Mouse (Mus musculus): ENCODE results near the gene Pik3r5.

Pik3r5 gene

GRCm38 (mm10) chr11:68404185-68404584, 27.7 kb upstream of the Pik3r5 start:
- peak; percentile 38 for DNase-seq

DNA sequence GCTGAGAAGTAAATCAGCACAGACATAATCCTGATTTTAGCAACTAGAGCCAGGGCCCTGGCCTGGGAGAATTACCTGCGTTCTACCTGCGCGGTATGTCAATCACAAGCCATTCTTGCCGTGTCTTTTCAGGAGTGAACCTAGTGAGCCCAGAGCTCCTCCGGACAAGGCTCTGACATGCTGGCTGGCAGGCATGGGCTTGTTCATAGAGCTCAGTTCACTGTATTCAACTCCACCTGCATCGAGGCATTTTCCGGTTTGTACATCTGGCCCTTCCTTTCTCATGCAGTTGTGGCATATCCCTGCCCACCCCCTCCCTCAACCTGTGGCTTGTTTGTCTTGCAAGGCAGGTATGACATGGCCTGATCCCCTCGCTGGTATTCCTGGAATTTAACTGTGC, 26.3 kb upstream of the Pik3r5 start:
- no peak for DNase-seq

GRCm38 (mm10) chr11:68407266-68407926, 24.5 kb upstream of the Pik3r5 start:
- no peak for DNase-seq

DNA sequence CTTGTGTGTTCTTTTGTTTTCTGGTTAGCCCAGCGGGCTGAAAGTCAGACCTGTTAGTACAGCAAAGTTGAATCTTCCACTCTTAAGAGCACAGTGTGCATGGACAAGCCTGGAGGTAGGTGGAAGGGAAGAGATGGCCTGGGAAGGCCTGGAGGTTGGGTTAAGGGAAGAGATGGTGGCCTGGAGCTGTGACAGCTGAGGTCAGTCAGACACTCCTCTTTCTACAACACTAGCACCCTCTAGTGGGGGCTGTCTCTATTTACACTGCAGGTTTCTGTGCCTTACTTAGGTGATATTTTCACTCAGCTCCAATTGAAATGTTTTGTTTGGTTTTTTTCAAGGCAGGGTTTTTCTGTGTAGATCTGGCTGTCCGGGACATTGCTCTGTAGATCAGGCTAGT, 23.8 kb upstream of the Pik3r5 start:
- peak; percentile 91 for DNase-seq

DNA sequence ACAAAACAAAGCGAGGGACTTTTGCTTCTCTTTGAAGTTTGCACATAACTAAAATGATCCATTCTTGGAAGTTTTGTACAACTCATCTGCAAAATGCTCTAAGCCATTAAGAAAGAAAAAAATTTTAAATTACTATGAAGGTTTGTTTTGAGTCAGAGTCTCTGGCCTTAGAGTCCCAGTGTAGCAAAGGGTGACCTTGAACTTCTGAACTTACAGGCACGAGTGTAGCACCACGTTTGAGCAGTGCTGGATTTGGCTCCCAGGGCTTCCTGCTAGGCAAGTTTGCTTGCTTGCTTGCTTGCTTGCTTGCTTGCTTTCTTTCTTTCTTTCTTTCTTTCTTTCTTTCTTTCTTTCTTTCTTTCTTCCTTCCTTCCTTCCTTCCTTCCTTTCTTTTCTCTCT, 14.9 kb upstream of the Pik3r5 start:
- no peak for DNase-seq

DNA sequence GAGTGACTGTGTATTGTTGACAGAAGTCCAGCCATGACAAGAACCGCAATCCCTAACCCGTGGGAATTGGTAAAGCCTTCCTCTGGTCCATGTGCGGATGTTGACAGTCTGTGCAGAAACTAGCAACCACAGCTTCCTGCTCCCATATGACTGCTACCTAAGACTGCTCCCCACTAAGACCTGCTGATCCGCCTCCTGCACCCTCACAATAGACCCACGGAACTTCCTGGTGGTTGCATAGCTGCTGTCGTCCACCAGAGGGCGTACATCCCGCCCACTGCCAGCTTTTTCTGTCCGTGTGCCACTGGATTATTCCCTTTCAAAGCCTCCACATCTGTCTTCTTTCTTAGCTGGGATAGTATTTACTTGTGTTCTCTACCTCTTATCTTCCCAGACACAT, 14.1 kb upstream of the Pik3r5 start:
- DNase-seq: peak; percentile 54

GRCm38 (mm10) chr11:68425492-68426315, 6.2 kb upstream of the Pik3r5 start:
- DNase-seq: no peak

GRCm38 (mm10) chr11:68427083-68427570, 4.8 kb upstream of the Pik3r5 start:
- DNase-seq: no peak

DNA sequence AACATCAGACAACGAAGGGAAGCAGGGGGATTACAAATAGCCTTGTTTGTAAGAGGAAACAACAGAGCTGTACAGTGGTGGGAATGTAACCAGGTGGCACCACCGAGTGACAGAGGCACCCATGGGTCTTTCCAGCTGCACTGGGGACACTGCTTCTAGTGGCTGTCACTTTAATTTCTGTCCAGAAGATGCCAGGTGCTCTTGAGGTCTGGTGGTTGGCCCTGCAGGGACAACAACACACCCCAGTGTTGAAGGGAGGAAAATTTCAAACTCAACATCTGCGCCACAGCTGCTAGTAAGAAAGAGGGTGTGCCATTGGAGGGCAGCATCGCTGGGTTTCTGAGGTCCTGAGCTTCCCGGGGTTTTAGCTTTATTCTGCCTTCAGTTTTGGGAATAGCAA, 1.3 kb upstream of the Pik3r5 start:
- DNase-seq: no peak

DNA sequence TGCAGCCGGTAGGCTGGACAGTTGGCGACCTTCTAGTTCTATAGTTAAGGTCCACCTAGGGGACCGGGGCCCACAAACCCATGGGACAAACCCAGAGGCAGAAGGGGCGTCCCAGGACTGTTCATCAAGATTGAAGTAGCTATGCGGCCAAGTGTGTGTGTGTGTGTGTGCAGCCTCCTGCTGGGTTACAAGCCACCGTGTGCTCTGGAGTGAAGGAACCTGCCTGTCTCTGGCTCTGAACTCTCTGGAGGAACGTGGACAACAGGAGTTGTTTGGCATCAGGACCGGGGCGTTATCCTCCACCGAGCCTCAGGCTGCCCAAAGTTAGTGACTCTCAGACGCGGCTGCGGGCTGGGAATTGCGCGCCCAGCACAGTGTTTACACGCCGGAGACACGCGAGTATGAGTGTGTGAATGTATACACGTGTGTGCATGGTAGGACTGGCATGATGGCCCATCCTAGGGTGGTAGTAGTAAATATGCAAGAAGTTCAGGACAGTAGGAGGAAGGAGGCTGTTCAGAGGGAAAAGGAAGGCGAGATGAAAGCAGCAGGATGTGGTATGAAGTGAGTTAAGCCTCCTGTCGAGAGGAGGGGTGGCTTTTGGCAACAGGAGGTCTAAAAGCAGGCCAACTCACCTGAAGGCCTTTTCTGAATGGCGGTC, 570 bp downstream of the Pik3r5 start:
- no peak for DNase-seq

DNA sequence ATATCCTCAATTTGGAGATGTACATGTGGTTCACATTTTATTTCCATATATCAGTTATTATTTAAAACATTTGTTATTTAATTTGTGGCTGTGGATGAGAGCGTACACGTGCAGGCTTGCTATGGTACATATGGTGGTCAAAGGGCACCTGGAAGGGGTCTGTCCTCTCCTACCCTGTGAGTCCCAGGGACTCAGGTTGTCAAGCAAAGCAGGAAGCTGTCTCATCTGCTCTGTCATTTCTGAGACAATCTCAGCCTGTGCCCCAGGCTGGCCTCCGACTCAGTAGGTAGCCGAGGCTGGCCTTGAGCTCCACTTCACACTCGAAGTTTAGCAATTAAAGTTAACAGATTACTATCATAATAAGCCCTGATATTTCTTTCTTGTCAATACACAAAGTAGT, 1.6 kb downstream of the Pik3r5 start:
- no peak for DNase-seq

DNA sequence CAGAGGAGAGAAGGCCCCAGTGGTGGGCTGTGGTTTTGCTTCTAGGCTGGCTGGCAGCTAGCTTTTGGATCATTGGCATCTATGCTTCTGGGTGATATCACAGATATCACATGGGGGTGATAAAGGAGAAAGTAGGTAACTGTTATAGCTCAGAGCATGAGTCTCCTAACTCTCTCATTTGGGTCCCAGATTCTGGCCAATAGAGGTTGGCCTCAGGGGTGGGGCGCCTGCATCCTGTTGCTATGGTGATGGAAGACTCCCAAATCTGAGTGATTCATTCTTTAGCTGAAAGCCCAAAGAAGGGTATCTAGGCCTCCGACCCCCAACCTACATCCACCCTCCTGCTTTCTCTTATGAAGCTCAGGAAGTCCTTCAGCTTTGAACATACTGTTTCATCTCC, 2.8 kb downstream of the Pik3r5 start:
- DNase-seq: no peak

DNA sequence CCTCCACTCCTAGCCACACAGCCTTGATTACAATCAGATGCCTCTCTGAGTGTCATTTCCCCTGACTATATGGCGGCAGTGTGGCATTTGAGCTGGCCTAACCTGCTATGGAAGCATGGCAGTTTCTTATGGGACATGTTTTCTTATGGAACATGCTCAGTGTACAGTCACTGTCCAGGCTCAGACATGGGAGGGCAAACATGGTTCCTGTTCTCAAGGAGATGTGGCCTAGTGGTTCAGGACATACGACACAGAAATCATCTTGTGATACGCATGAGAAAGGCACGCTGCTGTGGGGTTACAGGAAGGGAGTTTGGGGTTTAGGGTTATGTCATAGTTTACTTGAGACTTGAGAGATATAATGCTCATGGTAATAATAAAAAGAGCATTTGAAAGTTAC, 3.7 kb downstream of the Pik3r5 start:
- DNase-seq: no peak

DNA sequence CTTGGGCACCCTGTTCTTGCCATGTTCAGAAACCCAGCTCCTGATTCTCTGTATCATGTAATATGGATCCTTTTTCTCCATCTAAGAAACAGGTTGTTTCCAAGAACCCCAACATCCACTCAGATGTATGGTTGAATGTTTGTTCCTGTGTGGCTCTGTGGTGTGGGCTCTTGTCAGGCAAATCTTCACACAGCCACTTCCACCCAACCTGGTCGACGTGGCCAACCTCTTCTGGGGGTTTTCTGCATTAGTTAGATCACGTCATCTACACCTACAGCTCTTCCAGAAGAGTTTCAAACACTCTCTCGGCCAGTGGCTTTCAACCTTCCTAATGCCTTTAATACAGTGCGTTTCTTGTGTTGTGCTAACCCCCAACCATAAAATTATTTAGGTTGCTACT, 4.5 kb downstream of the Pik3r5 start:
- DNase-seq: no peak

GRCm38 (mm10) chr11:68440100-68440499, 8.2 kb downstream of the Pik3r5 start:
- no peak for DNase-seq

DNA sequence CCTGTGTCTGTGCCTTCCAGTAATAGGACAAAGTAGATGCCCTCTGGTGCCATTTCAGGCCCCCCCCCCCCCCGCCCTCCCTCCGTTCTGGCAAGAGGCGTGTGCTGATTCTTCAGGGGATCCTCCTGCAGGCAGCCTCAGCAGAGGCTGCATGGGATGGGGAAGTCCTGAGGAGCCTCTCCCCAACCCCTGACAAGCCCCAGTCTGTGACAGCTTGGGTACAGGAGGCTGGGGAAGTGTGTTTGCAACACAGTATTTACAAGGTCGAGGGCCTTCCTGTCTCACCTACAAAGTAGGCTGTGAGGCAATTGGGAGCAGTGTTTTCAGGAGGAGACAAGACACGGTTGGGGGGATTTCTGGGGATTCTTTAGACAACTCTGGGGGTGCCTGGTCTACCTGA, 9.0 kb downstream of the Pik3r5 start:
- no peak for DNase-seq

- DNase-seq: no peak
These were observed 10.4 kb downstream of the Pik3r5 start for GRCm38 (mm10) chr11:68442346-68442745.

GRCm38 (mm10) chr11:68442983-68443638, 11.2 kb downstream of the Pik3r5 start:
- DNase-seq: no peak

DNA sequence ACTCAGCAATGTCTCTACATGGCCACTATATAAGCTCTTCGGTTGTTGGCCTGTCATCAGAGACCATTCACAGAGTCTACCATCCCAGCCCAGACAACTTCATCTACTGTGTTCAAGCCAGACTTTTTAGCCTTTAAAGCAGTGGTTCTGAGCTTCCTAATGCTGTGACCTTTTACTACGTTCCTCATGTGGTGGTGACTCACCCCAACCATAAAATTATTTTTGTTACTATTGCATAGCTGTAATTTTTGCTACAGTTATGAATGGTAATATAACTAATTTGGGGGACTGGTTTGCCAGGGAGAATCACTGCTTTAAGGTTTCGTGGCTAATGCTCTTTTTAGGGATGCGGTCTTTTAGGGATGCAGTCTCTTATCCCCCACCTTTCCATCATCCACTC, 14.0 kb downstream of the Pik3r5 start:
- no peak for DNase-seq

DNA sequence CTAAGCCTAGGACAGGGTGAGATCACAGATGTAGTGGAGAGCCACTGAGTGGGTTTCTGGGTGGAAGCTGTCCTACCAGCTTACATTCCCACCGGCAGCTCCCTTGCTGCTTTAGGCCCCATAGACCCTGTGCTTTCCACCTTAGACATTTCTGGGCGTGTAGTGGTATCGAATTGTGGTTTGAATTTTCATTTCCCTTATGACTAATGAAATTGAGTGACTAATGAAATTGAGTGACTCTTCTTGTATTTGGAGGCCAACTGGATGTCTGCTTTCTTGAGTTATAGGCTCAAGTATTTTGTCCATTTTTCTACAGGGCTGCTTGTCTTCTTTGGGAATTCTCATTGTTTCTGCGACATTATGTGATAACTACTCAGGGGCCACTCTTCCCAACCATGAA, 14.6 kb downstream of the Pik3r5 start:
- DNase-seq: no peak

DNA sequence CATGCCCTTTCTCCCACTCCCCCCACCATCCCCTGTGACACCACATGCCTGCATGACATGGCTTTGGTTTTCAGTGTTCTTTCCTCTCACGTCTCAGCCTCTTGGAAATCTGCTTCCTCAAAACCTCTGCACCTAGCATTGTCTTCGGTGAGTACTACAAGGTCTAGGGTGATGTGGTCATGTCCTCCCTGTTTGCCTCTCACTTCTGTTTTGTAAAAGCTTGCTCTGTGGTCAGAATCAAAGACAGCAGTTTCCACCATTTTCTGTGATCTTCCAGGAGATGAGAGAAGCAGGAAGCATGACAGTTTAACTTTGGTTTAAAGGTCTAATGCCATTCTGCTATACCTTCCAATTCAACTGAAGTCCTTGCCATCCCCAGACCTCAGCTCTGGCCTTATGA, 15.3 kb downstream of the Pik3r5 start:
- no peak for DNase-seq

DNA sequence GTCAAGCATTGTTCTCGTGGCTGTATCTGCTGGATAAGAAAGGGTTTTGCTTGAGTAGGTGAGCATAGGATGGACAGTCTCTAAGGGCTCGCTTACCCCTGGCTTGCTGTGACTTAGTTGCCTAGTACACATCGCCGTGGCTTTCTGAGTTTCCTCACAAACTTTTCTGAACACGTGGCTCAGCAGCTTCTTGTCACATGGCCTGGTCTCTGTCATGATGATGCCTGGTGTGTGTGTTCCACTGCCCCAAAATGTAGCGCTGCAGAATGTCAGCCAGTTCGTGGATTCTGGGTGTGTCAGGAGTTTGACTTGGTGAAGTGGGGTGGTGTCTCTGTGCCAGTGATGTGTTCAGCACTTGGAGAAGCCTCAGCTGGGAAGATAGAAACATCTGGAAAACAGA, 16.4 kb downstream of the Pik3r5 start:
- DNase-seq: no peak

DNA sequence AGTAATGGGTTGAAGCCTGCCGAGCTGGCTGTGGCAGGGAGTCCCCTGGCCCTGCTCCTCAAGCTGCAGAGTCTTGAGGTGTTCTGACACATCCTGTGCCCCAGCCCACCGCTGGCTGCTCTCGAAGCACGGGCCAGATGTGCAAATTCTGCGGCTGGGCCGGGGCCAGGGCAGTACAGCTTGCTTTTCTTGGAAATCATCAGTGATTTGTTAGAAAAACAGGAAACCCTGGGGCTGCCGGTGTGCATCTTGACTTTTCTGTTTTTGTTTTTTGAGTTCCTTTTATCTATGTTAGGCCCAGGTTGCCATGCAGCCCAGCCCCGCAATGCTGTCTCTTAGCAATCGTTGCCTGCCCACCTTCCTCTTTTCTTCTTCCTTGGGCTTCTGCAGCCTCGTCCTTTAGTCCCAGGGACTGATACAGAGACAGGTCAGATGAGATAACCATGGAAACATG, 19.4 kb downstream of the Pik3r5 start:
- peak; percentile 22 for DNase-seq
